Mouse (Mus musculus) hindlimb bud, embryonic 11.5 days (tissue): ENCODE measurements around the gene Zfp595.
"Not testable (repeated sequence)": the region's sequence is repeated elsewhere in the genome, so short reads cannot be mapped to it uniquely, and the experiment has no call there.

Source experiments
- DNase-seq: peaks from one replicate; pipeline ENCODE4 v3.0.0-alpha.2; 2012; ENCODE audit warnings: low read depth, low spot score; ENCODE audit errors: extremely low spot score

The Zfp595 gene

DNA sequence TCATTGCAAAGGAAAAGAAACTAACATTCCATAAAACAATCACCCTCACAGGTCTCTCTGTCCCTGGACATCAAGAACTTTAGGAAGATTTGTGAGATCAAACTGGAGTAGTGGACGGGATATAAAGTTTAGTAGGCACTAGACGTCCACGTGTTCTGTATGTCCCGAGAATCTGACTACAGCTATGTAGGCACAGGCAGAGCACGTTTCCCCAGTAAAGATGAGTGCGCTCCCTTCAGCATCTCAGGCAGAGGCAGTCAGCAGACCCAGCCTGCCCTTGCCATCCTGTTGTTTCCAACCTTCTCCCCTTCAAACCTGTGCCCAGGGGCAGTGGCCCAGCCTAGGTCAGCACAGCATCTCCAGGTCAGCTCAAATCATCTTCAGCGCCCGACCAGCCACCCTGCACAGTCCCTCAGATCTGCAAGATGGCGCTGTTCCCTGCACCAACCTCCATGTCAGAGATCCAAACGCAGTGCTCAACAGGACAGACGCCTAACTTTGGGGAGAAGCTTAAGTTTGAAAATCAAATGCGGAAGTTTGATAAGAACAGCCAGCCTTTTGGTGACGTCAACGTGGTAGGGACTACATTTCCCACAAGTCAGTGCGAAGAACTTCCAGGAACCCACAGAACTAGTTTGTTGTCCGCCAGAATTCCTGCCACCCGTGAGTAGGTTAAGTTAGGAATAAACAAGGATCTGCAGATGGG is at the start of gene Zfp595:
Zfp595 (minus strand) TSS at position 552 of the 706 bp plus-strand sequence.
- DNase-seq: peak; percentile 67

DNA sequence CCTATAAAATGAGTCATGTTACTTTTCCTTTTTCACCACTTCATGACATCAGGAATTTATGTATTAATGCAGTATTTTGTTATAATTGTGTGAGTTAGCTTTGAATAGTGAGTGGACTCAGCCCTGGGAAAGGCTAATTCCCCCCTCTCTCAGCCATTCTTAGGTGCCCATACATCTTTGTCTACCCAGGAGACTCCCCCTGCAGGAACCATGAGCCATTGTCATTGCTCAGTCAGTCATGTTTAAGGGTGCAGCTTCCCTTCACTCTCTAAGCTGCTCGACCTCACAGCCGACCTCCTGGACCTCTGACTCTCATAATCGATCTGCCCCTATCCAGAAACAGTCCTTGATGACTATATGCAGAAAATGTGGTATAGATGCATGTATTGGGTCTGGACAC is 43.9 kb upstream of the Zfp595 start:
- not testable (repeated sequence) for DNase-seq

DNA sequence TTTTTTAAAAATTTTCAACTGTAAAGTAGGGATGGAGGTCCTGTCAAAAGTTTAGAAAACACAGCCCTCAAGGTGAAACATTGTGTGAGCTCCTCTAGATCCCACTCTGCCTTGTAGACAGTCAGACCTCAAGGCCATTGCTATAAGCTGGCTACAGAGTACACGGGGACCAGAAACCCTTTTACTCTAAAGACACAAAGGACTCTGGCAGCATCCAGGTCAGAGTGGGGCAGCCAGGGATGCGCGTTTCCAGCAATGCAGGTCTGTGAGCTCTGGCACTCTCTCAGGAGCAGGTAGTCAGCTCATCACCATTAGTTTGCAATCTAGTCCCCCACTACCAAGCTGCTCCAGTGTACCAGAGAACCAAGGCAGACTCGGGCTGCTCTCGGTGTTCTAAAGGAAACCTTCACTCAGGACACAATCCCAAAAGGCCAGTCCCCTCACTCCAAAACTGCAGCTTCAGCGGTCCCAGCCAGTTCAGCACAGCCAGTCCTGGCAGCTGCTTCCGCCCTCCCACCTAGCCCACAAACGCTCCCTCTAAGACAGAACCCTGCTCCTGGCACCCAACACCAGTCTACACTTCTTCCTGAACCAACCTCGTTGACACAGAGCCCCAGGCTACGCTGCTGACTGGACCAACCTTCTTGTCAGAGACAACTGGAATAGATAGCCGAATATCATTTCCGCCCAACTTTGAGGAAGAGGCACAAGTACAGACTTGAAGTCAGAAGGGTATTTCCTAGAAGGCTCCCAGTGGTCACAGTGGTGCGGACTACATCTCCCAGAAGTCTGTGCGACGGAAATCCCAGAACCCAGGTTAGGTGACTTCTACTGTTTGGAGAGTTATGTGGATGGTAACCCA is 42.9 kb upstream of the Zfp595 start, which contains the start of the genes Gm28041 and Zfp456:
Gm28041 (minus strand) TSS at position 684 of the 862 bp plus-strand sequence.
Zfp456 (minus strand) TSS at position 761 of the 862 bp plus-strand sequence.
- DNase-seq: peak; percentile 57

DNA sequence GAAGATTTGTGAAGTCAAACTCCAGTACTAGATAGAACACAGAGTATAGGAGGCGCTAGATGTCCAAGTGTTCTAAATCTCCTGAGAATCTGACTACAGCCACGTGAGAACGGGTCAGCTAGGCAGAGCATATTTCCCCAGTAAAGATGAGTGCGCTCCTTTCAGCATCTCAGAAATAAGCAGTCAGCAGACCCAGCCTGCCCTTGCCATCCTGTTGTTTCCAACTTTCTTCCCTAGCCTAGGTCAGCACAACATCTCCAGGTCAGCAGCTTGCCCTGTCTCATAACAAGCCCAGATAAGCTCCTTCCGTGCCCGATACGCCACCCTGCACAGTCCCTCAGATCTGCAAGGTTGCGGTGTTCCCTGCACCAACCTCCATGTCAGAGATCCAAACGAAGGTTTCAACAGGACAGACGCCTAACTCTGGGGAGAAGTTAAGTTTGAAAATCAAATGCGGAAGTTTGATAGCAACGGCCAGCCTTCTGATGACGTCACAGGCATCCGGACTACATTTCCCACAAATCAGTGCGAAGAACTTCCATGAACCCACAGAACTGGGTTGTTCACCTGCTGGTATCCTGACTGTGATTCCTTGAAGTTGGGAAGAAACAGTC is 27.9 kb upstream of the Zfp595 start, which contains the start of the genes Gm28044 and Zfp953:
Gm28044 (minus strand) TSS at position 406 of the 614 bp plus-strand sequence.
Zfp953 (minus strand) TSS at position 475 of the 614 bp plus-strand sequence.
- peak; percentile 77 for DNase-seq

DNA sequence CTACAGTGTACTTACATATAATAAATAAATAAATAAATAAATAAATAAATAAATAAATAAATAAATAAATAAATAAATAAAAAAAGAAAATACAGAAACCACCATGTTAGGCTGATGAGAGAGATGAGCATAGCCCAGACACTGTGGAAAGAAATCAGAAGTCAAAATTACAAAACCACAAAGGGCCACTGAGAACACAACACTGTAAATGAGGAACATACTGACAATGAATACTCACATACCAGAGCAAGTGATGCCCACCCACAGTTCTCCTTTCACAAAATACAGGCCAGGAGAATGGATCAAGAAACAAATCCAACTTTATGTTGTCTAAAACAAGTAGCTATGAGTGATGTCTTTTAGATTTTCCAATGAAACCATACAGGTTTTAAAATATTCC is 19.5 kb upstream of the Zfp595 start:
- no peak for DNase-seq

DNA sequence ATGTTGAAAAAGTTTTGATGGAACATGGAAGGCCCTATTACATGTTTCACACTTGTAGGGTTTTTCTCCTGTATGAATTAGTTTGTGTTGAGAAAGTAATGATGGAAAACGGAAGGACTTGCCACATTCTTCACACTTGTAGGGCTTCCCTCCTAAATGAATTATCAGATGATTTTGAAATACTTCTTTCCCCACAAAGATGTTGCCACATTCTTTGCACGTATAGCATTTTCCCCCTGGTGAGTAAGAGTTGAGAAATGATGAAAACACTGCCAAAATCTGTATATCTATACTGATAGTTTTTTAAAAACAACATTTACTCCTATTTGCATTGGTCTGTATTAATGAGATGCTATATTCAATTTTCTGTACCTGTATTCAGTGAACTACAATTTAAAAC is 11.1 kb upstream of the Zfp595 start:
- DNase-seq: no peak

DNA sequence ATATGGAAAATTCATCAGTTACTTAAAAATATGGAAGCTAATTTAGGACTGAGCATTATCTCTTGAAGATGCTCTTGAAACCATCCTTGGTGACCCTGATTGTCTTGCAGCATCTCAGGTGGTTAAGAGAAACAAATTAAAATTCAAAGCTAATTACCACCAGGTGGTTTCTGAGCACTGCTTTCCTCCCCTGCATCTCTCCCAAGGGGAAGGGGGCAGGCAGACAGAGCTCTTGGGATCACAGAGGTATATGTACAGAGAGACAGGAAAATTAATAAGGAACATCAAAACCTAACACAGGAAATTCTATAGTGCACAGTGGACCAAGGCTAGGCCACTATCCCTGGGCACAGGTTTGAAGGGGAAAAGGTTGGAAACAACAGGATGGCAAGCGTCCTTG is 507 bp upstream of the Zfp595 start:
- DNase-seq: peak; percentile 0

DNA sequence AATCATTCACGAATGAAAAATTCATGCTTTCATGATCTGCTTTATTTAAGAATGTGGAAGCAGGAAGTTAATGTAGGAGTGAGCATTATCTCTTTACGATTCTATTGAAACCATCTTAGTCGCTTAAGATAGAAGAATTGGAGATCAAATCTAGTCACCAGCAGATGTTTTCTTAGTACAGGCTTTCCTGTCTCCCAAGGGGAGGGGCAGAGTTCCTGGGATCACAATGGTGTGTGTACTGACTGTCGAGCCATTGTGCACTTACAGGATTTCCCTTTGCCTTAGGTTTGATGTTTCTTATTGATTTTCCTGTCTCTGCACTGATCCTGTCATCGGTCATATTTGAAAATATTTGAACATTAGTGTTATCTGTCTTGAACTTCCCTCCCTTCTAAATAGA is 25.7 kb downstream of the Zfp595 start:
- no peak for DNase-seq

DNA sequence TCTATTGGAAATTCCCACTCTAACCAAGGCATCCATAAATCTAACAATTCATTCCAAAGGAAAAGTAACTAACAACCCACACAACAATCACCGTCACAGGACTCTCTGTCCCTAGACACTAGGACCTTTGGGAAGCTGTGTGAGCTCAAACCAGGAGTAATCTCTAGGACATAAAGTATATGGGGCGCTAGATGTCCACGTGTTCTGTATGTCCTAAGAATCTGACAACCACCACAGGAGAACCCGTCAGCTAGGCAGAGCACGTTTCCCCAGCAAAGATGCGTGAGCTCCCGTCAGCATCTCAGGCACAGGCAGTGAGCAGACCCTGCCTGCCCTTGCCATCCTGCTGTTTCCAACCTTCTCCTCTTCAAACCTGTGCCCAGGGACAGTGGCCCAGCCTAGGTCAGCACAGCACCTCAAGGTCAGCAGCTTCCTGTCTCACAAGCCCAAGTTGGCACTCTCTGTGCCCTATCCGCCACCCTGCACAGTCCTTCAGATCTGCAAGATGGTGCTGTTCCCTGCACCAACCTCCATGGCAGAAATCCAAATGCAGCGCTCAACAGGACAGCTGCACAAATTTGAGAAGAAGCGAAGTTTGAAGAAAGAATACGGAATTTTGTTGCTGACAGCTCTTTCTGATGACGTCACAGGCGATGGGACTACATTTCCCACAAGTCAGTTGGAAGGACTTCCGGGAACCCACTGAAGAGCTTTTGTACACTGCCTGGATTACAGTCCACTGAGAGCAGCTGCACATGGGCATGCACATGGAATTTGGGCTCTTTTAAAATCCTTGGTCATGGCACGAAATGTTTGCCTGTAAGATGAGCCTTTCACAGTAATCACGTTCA is 26.3 kb downstream of the Zfp595 start, which contains the start of gene Zfp457:
Zfp457 (minus strand) TSS at position 664 of the 851 bp plus-strand sequence.
- peak; percentile 89 for DNase-seq

DNA sequence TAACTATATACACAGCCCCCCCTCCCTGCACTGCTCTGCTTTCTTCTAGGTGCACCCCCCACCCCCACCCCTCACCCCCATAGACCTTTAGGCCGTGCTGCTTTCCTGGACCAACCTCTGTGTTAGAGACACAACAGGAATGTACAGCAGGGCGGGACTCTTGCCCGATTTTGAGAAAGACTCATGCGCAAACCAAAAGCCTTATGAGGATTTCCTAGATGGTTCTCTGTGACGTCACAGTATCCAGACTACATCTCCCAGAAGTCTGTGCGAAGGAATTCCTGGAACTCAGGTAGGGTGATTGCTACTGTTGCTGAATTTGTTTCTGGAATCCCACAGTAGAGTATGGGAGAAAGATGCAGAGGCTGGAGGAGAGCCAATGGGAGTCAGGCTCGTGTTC is 54.1 kb downstream of the Zfp595 start, which contains the start of gene Zfp458:
Zfp458 (minus strand) TSS at position 153 of the 400 bp plus-strand sequence.
- DNase-seq: peak; percentile 35

DNA sequence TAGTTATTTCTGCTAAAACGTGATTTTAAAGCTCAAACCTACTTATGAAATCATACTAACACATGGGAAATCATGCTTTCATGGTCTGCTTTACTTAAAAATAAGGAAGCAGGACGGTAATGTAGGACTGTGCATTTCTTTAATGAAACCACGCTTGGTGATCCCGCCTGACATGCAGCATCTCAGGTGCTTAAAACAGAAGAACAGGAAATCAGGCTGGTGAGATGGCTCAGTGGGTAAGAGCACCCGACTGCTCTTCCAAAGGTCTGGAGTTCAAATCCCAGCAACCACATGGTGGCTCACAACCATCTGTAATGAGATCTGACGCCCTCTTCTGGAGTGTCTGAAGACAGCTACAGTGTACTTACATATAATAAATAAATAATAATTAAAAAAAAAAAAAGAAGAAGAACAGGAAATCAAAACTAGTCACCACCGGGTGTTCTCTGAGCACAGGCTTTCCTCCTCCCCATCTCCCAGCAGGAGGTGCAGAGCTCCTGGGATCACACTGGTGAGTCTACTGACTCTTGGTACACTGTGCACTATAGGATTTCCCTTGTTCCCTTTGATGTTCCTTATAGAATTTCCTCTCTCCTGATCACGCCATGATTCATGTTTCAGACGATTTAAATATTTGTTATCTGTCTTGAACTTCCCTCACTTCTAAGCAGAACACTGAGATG is 62.8 kb downstream of the Zfp595 start:
- DNase-seq: not testable (repeated sequence)

DNA sequence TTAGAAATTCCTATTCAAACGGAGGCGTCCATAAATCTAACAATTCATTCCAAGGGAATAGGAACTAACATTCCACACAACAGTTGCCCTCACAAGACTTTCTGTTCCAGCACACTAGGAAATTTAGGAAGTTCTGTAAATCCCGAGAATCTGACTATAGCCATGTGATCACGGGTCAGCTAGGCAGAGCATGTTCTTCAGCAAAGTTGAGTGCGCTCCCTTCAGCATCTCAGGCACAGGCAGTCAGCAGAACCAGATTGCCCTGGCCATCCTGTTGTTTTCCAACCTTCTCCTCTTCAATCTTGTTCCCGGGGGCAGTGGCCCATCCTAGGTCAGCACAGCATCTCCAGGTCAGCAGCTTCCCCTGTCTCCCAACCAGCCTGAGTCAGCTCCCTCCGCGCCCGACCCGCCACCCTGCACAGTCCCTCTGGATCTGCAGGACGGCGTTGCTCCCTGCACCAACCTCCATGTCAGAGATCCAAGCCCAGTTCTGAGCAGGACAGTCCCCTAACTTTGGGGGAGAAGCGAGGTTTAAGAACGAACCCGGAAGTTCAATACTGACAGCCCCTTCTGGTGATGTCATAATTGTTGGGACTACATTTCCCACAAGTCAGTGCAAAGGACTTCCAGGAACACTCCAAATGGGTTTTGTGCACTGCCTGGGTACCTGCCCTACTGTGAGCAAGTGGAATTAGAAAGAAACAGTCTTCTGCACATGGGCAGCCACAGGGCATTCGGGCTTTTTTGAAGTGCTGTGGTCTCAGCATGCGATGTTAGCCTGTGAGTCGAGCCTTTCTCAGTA is 63.6 kb downstream of the Zfp595 start:
- peak; percentile 46 for DNase-seq
